28 mouse cellular contexts compared by ENCODE assay signal in genomic region chr19:8616314-8616713, GRCm38 (mm10). TPM values are rescaled to one million over a fixed set of nuclear protein-coding genes. Genes with fewer than 3 reads are reported as not detected.
A peak's percentile ranks its signal among the peaks of the same experiment; 100 is the strongest.
DNase-seq lines count a peak whose midpoint lies in the region; ATAC-seq and TF ChIP-seq lines count a peak whose summit lies in the region.
"Had no signal": no experiment of that assay in that cellular context is flagged by ENCODE, and none has a peak within 500 bp of the region (broad histone marks: within the 10 kb centered on the region; RNA-seq: fewer than 3 reads in every experiment).

No protein-coding gene starts in this region.

- TF ChIP-seq EP300 in liver, postnatal 0 days (IDR thresholded peaks at IDR 0.05; ENCODE audit: low read depth): no peak

- peak; percentile 45; the same call in 1 of the 2 replicates for ATAC-seq in intestine, embryonic 15.5 days
- no peak for ATAC-seq in intestine, postnatal 0 days
- ATAC-seq in liver, postnatal 0 days: peak; percentile 66; the same call in 1 of the 2 replicates
- no peak for ATAC-seq in liver, embryonic 12.5 days
- ATAC-seq: CD4-positive, CD25-positive, alpha-beta regulatory T cell, adult 4 months; forebrain, embryonic 14.5 days; forebrain, embryonic 16.5 days had no signal

- no peak overlapping the region for H3K4me3 ChIP-seq in intestine, embryonic 15.5 days (replicated peaks)
- no peak overlapping the region for H3K4me3 ChIP-seq in intestine, postnatal 0 days (ENCODE audit: low read depth, low read length)
- H3K4me3 ChIP-seq in liver, adult 2 months (ENCODE audit: insufficient read depth, low read depth, low read length): no peak overlapping the region
- no peak overlapping the region for H3K4me3 ChIP-seq in liver, postnatal 0 days (ENCODE audit: low read depth, low read length)
- no peak overlapping the region for H3K4me3 ChIP-seq in liver, embryonic 12.5 days
- H3K4me3 ChIP-seq: embryonic facial prominence, embryonic 13.5 days; embryonic facial prominence, embryonic 15.5 days; erythroblast, embryonic 14.5 days; forebrain, embryonic 10.5 days; forebrain, embryonic 12.5 days had no signal

- TF ChIP-seq POLR2A in liver, adult 2 months (IDR thresholded peaks at IDR 0.05; ENCODE audit: extremely low read depth, insufficient read depth, low read length): no peak

- DNase-seq in liver, adult 2 months (ENCODE audit: extremely low read depth, low read depth, low spot score): peak; percentile 94
- no peak for DNase-seq in liver
- DNase-seq in liver, postnatal 0 days: no peak
- DNase-seq: adrenal gland, adult 2 months; adrenal gland, postnatal 10 days; adrenal gland, postnatal 25 days; B cell, adult 2 months; cerebellum, adult 11 months; cerebellum, adult 18-20 months; cerebellum, adult 8-10 months; cerebellum, adult 9-11 months; cerebellum, postnatal 14 days; cerebellum, postnatal 36 days; embryo, embryonic 11 days had no signal

- no peaks in the 10 kb centered on the region for H3K27me3 ChIP-seq in intestine, embryonic 15.5 days (replicated peaks)
- H3K27me3 ChIP-seq in intestine, postnatal 0 days (replicated peaks; ENCODE audit: control insufficient read depth, insufficient read depth, low read length): no peaks in the 10 kb centered on the region
- H3K27me3 ChIP-seq in liver, adult 2 months (ENCODE audit: control insufficient read depth, insufficient read depth, low read length): no peaks in the 10 kb centered on the region
- H3K27me3 ChIP-seq in liver, postnatal 0 days (ENCODE audit: insufficient read depth, low read length): no peaks in the 10 kb centered on the region
- peaks cover 15% of the 10 kb centered on the region; the same call in 1 of the 2 replicates for H3K27me3 ChIP-seq in liver, embryonic 12.5 days (replicated peaks)
- H3K27me3 ChIP-seq: embryonic facial prominence, embryonic 13.5 days; embryonic facial prominence, embryonic 15.5 days; forebrain, embryonic 12.5 days had no signal

- H3K36me3 ChIP-seq in intestine, embryonic 15.5 days: no peaks in the 10 kb centered on the region
- no peaks in the 10 kb centered on the region for H3K36me3 ChIP-seq in intestine, postnatal 0 days (ENCODE audit: control insufficient read depth, insufficient read depth)
- no peaks in the 10 kb centered on the region for H3K36me3 ChIP-seq in liver, adult 2 months (ENCODE audit: control insufficient read depth, insufficient read depth, low read length)
- no peaks in the 10 kb centered on the region for H3K36me3 ChIP-seq in liver, postnatal 0 days (replicated peaks; ENCODE audit: insufficient read depth, low read length)
- H3K36me3 ChIP-seq in liver, embryonic 12.5 days: no peaks in the 10 kb centered on the region
- H3K36me3 ChIP-seq: embryonic facial prominence, embryonic 13.5 days; embryonic facial prominence, embryonic 15.5 days; forebrain, embryonic 10.5 days; forebrain, embryonic 12.5 days; G1E had no signal

- no peak overlapping the region for H3K9ac ChIP-seq in intestine, embryonic 15.5 days
- H3K9ac ChIP-seq in intestine, postnatal 0 days (ENCODE audit: low read depth, low read length): no peak overlapping the region
- no peak overlapping the region for H3K9ac ChIP-seq in liver, adult 2 months (ENCODE audit: low read depth, low read length)
- H3K9ac ChIP-seq in liver, postnatal 0 days (replicated peaks): no peak overlapping the region
- no peak overlapping the region for H3K9ac ChIP-seq in liver, embryonic 12.5 days
- H3K9ac ChIP-seq: embryonic facial prominence, embryonic 13.5 days; embryonic facial prominence, embryonic 15.5 days; forebrain, embryonic 12.5 days had no signal

- 44% methylated on average over 4 of the region's 4 CpGs for WGBS in intestine, embryonic 15.5 days
- 36% methylated on average over 4 of the region's 4 CpGs for WGBS in intestine, postnatal 0 days
- WGBS in liver, adult 2 months: 11% methylated on average over 4 of the region's 4 CpGs
- 32% methylated on average over 4 of the region's 4 CpGs for WGBS in liver, postnatal 0 days (ENCODE audit: insufficient replicate concordance)
- WGBS in liver, embryonic 12.5 days (ENCODE audit: insufficient replicate concordance): 43% methylated on average over 4 of the region's 4 CpGs

- H3K4me2 ChIP-seq in intestine, embryonic 15.5 days (replicated peaks): no peak overlapping the region
- no peak overlapping the region for H3K4me2 ChIP-seq in intestine, postnatal 0 days (replicated peaks; ENCODE audit: low read depth)
- H3K4me2 ChIP-seq in liver, postnatal 0 days (ENCODE audit: low read depth, low read length): no peak overlapping the region
- no peak overlapping the region for H3K4me2 ChIP-seq in liver, embryonic 12.5 days
- H3K4me2 ChIP-seq: embryonic facial prominence, embryonic 13.5 days; embryonic facial prominence, embryonic 15.5 days; forebrain, embryonic 12.5 days had no signal

- no peaks in the 10 kb centered on the region for H3K9me3 ChIP-seq in intestine, embryonic 15.5 days
- no peaks in the 10 kb centered on the region for H3K9me3 ChIP-seq in intestine, postnatal 0 days (ENCODE audit: control insufficient read depth)
- no peaks in the 10 kb centered on the region for H3K9me3 ChIP-seq in liver, postnatal 0 days (ENCODE audit: low read length)
- no peaks in the 10 kb centered on the region for H3K9me3 ChIP-seq in liver, embryonic 12.5 days (replicated peaks)
- H3K9me3 ChIP-seq: embryonic facial prominence, embryonic 13.5 days; embryonic facial prominence, embryonic 15.5 days; forebrain, embryonic 10.5 days; forebrain, embryonic 12.5 days; G1E had no signal

- H3K79me2 ChIP-seq in liver, adult 2 months (ENCODE audit: control insufficient read depth, insufficient read depth, low read length): no peaks in the 10 kb centered on the region

- no peak for TF ChIP-seq CTCF in intestine, postnatal 0 days (IDR thresholded peaks at IDR 0.05; ENCODE audit: low read depth)
- no peak for TF ChIP-seq CTCF in liver, adult 2 months (IDR thresholded peaks at IDR 0.05; ENCODE audit: low read depth, low read length)
- TF ChIP-seq CTCF in liver, postnatal 0 days (IDR thresholded peaks at IDR 0.05; ENCODE audit: low read depth): no peak

- no peak overlapping the region for H3K27ac ChIP-seq in intestine, embryonic 15.5 days
- H3K27ac ChIP-seq in intestine, postnatal 0 days (ENCODE audit: low read depth, low read length): no peak overlapping the region
- no peak overlapping the region for H3K27ac ChIP-seq in liver, adult 2 months (replicated peaks; ENCODE audit: insufficient read depth, low read depth, low read length)
- H3K27ac ChIP-seq in liver, postnatal 0 days (ENCODE audit: low read depth): no peak overlapping the region
- no peak overlapping the region for H3K27ac ChIP-seq in liver, embryonic 12.5 days
- H3K27ac ChIP-seq: embryonic facial prominence, embryonic 13.5 days; embryonic facial prominence, embryonic 15.5 days; forebrain, embryonic 10.5 days; forebrain, embryonic 12.5 days had no signal

- no peaks in the 10 kb centered on the region for H3K4me1 ChIP-seq in intestine, embryonic 15.5 days (replicated peaks)
- H3K4me1 ChIP-seq in intestine, postnatal 0 days (replicated peaks; ENCODE audit: control insufficient read depth, insufficient read depth, low read length): no peaks in the 10 kb centered on the region
- H3K4me1 ChIP-seq in liver, adult 2 months (ENCODE audit: control insufficient read depth, insufficient read depth, low read length): peaks cover 13% of the 10 kb centered on the region
- no peaks in the 10 kb centered on the region for H3K4me1 ChIP-seq in liver, postnatal 0 days (ENCODE audit: insufficient read depth)
- no peaks in the 10 kb centered on the region for H3K4me1 ChIP-seq in liver, embryonic 12.5 days
- H3K4me1 ChIP-seq: embryonic facial prominence, embryonic 13.5 days; embryonic facial prominence, embryonic 15.5 days; forebrain, embryonic 12.5 days had no signal

RNA-seq across cellular contexts. Expression of gene Slc22a6, which starts 1.5 kb away (rescaled TPM):
- 0.05 TPM in 1 of 2 replicates, not detected in the other for polyA plus RNA-seq in intestine, embryonic 15.5 days (2015; fragmentation: Nextera tagmentation; extraction: Ambion mirVana)
- 0.03 and 0.10 TPM in 2 replicates for polyA plus RNA-seq in intestine, postnatal 0 days (2015; fragmentation: Nextera tagmentation; extraction: Ambion mirVana)
- not detected in 2 replicates for total RNA-seq in liver, adult 2 months (2014; rRNA removed)
- 0.02 TPM in 1 of 2 replicates, not detected in the other for polyA plus RNA-seq in liver, adult 2 months (2012; rRNA removed)
- not detected in 2 replicates for polyA plus RNA-seq in liver, postnatal 0 days (2015; fragmentation: Nextera tagmentation; extraction: Ambion mirVana)
- polyA plus RNA-seq in liver, embryonic 12.5 days (2016; fragmentation: Nextera tagmentation; extraction: Ambion mirVana): not detected in 2 replicates
- total RNA-seq: adrenal gland, adult 2 months; adrenal gland, postnatal 10 days; adrenal gland, postnatal 25 days; CH12.LX; common myeloid progenitor, adult 5-6 weeks had no signal
- polyA plus RNA-seq: adrenal gland, adult 2 months; CD4-positive, CD25-positive, alpha-beta regulatory T cell, adult 4 months; erythroblast, embryonic 14.5 days; forebrain, embryonic 10.5 days; G1E had no signal

RNA-seq across cellular contexts. Expression of gene Slc22a8, which starts 25.3 kb away (rescaled TPM):
- polyA plus RNA-seq in intestine, embryonic 15.5 days (2015; fragmentation: Nextera tagmentation; extraction: Ambion mirVana): 0.05 TPM in 1 of 2 replicates, not detected in the other
- polyA plus RNA-seq in intestine, postnatal 0 days (2015; fragmentation: Nextera tagmentation; extraction: Ambion mirVana): 0.05 and 0.13 TPM in 2 replicates
- total RNA-seq in liver, adult 2 months (2014; rRNA removed): not detected in 2 replicates
- polyA plus RNA-seq in liver, adult 2 months (2012; rRNA removed): 0.02 TPM in 1 of 2 replicates, not detected in the other
- polyA plus RNA-seq in liver, postnatal 0 days (2015; fragmentation: Nextera tagmentation; extraction: Ambion mirVana): 0.27 TPM in 2 replicates
- 1.6 and 1.7 TPM in 2 replicates for polyA plus RNA-seq in liver, embryonic 12.5 days (2016; fragmentation: Nextera tagmentation; extraction: Ambion mirVana)
- total RNA-seq: CH12.LX; common myeloid progenitor, adult 5-6 weeks had no signal
- polyA plus RNA-seq: embryonic facial prominence, embryonic 13.5 days; erythroblast, embryonic 14.5 days; G1E had no signal

RNA-seq across cellular contexts. Expression of gene Chrm1, which starts 47.3 kb away (rescaled TPM):
- 0.64 and 1.1 TPM in 2 replicates for polyA plus RNA-seq in intestine, embryonic 15.5 days (2015; fragmentation: Nextera tagmentation; extraction: Ambion mirVana)
- polyA plus RNA-seq in intestine, postnatal 0 days (2015; fragmentation: Nextera tagmentation; extraction: Ambion mirVana): 0.78 and 0.98 TPM in 2 replicates
- total RNA-seq in liver, adult 2 months (2014; rRNA removed): 0.07 and 0.46 TPM in 2 replicates
- 0.36 and 0.50 TPM in 2 replicates for polyA plus RNA-seq in liver, adult 2 months (2012; rRNA removed)
- not detected in 2 replicates for polyA plus RNA-seq in liver, postnatal 0 days (2015; fragmentation: Nextera tagmentation; extraction: Ambion mirVana)
- polyA plus RNA-seq in liver, embryonic 12.5 days (2016; fragmentation: Nextera tagmentation; extraction: Ambion mirVana): not detected in 2 replicates
- total RNA-seq: CH12.LX; common myeloid progenitor, adult 5-6 weeks had no signal
- polyA plus RNA-seq: CD4-positive, CD25-positive, alpha-beta regulatory T cell, adult 4 months; erythroblast, embryonic 14.5 days; forebrain, embryonic 10.5 days had no signal

Comparison
In these comparisons a context has a peak if more than half of its experiments do, and no peak if none do; other contexts are left out.
1. ATAC-seq: peak in intestine, embryonic 15.5 days (single experiment) and liver, postnatal 0 days (single experiment); none in intestine, postnatal 0 days (single experiment) and liver, embryonic 12.5 days (single experiment).